Mouse (Mus musculus) left cerebral cortex, adult 2 months (tissue): Measurements from ENCODE around the gene Tmco4. TPM values are rescaled to one million over a fixed set of nuclear protein-coding genes. Genes with fewer than 3 reads are reported as not detected.

Experiments used
- DNase-seq, 2 experiments: peaks; one replicate each; pipeline ENCODE4 v3.0.0; 2021 to 2022; ENCODE audit warnings: low spot score in 2 of 2, mixed read lengths in 1 of 2; ENCODE audit errors: extremely low spot score in 1 of 2
- H3K27ac ChIP-seq: fragments of 200-600 bp; 2 replicates; pipeline ENCODE4 v1.8.1; 2022
- H3K4me3 ChIP-seq: fragments of 200-600 bp; 2 replicates; pipeline ENCODE4 v1.8.1; 2022
- CTCF ChIP-seq: fragments of 200-600 bp; IDR thresholded peaks from 2 replicates; pipeline ENCODE4 v1.8.1; 2022; ENCODE audit warnings: antibody characterized with exemption, mild to moderate bottlenecking, moderate library complexity
- intact Hi-C: fragments of 180-260 bp; cut with DNase I; formaldehyde crosslinking; loops from one replicate; pipeline ENCODE4 v1.15.1; 2025
- total RNA-seq, 2 experiments: library from RNA; stranded (reverse); gene quantifications; 2 replicates each; pipeline ENCODE4 v1.2.3; 2021

The Tmco4 gene
- total RNA-seq, 2 experiments from 2014 or later: 2.0 to 3.7 TPM

GRCm38 (mm10) chr4:139090303-139090940 lies 117.7 kb downstream of the Tmco4 start:
- intact Hi-C loops: no loop called here
- no peak overlapping the region for H3K27ac ChIP-seq
- no peak for DNase-seq
- H3K4me3 ChIP-seq: no peak overlapping the region
- TF ChIP-seq CTCF: no peak

GRCm38 (mm10) chr4:139091066-139091465 lies 118.4 kb downstream of the Tmco4 start:
- TF ChIP-seq CTCF: no peak
- DNase-seq: no peak
- intact Hi-C loops: no loop called here
- Histone ChIP-seq H3K4me3 (no peak overlapping the region), H3K27ac (peak overlapping the region; percentile 44; the same call in 1 of the 2 replicates)

- Histone ChIP-seq H3K4me3 (peak overlapping the region; percentile 57), H3K27ac (peak overlapping the region; percentile 44)
- intact Hi-C loops: loop anchor here (2.0 kb wide), 1 partner anchor 39 kb away; the partner anchor contains the start of gene Minos1
- DNase-seq: no peak
- no peak for TF ChIP-seq CTCF
Measured at GRCm38 (mm10) chr4:139091478-139092355, 119.0 kb downstream of the Tmco4 start.

- intact Hi-C loops: loop anchor here (2.0 kb wide), 1 partner anchor 38 kb away; the partner anchor contains the start of gene Minos1
- peak within 1 kb of the TSS; percentile 70 for H3K27ac ChIP-seq
- no peak; the same call in 1 of the 2 replicates for TF ChIP-seq CTCF
- DNase-seq: peak in 1 of 2 experiments; percentile 52
- H3K4me3 ChIP-seq: peak within 1 kb of the TSS; percentile 57
Measured at GRCm38 (mm10) chr4:139092356-139093195, 119.9 kb downstream of the Tmco4 start, which contains the start of gene Nbl1. Gene Nbl1 (minus strand): TSS chr4:139092993.

GRCm38 (mm10) chr4:139093196-139093530 lies 120.5 kb downstream of the Tmco4 start:
- no peak for TF ChIP-seq CTCF
- 0 out of 2 replicates have a peak overlapping the region, but pooled peaks have one; percentile 16 for H3K27ac ChIP-seq
- DNase-seq: no peak
- intact Hi-C loops: loop anchor here (2.0 kb wide), 1 partner anchor 38 kb away; the partner anchor contains the start of gene Minos1
- peak overlapping the region; percentile 57; the same call in 1 of the 2 replicates for H3K4me3 ChIP-seq

GRCm38 (mm10) chr4:139095406-139095805 lies 122.7 kb downstream of the Tmco4 start:
- Histone ChIP-seq H3K4me3 (no peak overlapping the region), H3K27ac (no peak overlapping the region)
- intact Hi-C loops: no loop called here
- no peak for DNase-seq
- TF ChIP-seq CTCF: no peak

GRCm38 (mm10) chr4:139096201-139096600 lies 123.5 kb downstream of the Tmco4 start:
- Histone ChIP-seq H3K27ac (no peak overlapping the region), H3K4me3 (no peak overlapping the region)
- intact Hi-C loops: no loop called here
- TF ChIP-seq CTCF: no peak
- DNase-seq: no peak

GRCm38 (mm10) chr4:139100326-139100725 lies 127.6 kb downstream of the Tmco4 start:
- Histone ChIP-seq H3K27ac (no peak overlapping the region), H3K4me3 (no peak overlapping the region)
- no peak for DNase-seq
- TF ChIP-seq CTCF: no peak
- intact Hi-C loops: no loop called here

GRCm38 (mm10) chr4:139101546-139101945 lies 128.9 kb downstream of the Tmco4 start:
- Histone ChIP-seq H3K4me3 (no peak overlapping the region), H3K27ac (no peak overlapping the region)
- intact Hi-C loops: no loop called here
- TF ChIP-seq CTCF: no peak
- no peak for DNase-seq

GRCm38 (mm10) chr4:139105453-139105852 lies 132.8 kb downstream of the Tmco4 start:
- intact Hi-C loops: no loop called here
- no peak for DNase-seq
- no peak for TF ChIP-seq CTCF
- Histone ChIP-seq H3K27ac (no peak overlapping the region), H3K4me3 (no peak overlapping the region)

Other genes starting within 250 kb of the Tmco4 start
- not detected for gene Pla2g2c, start 248.1 kb upstream of the Tmco4 start, total RNA-seq
- gene Ubxn10, start 235.7 kb upstream of the Tmco4 start, total RNA-seq: 1 to 10 TPM; 1.4 to 1.5 TPM
- gene Pla2g2f, start 215.3 kb upstream of the Tmco4 start, total RNA-seq: not detected
- under 1 TPM; 0.42 to 0.97 TPM for gene Pla2g2d, start 197.2 kb upstream of the Tmco4 start, total RNA-seq
- gene Pla2g5, start 109.4 kb upstream of the Tmco4 start, total RNA-seq: 1 to 10 TPM; 4.5 to 4.7 TPM
- not detected for gene Gm13030, start 98.9 kb upstream of the Tmco4 start, total RNA-seq
- gene Pla2g2e, start 94.9 kb upstream of the Tmco4 start, total RNA-seq: not detected
- gene Otud3, start 58.9 kb upstream of the Tmco4 start, total RNA-seq: 10 to 100 TPM; 20.3 to 20.4 TPM
- gene Rnf186, start 5.8 kb upstream of the Tmco4 start, total RNA-seq: not detected
- 1 to 10 TPM; 5.9 to 6.9 TPM for gene Htr6, start 102.7 kb downstream of the Tmco4 start, total RNA-seq
- gene Nbl1, start 120.1 kb downstream of the Tmco4 start, total RNA-seq: 10 to 100 TPM; 62.4 to 84.3 TPM
- gene Minos1, start 158.2 kb downstream of the Tmco4 start, total RNA-seq: 100 to 1,000 TPM; 197 TPM
- 100 to 1,000 TPM; 306 to 324 TPM for gene Capzb, start 220.0 kb downstream of the Tmco4 start, total RNA-seq